Mouse (Mus musculus) hindbrain, embryonic 12.5 days (tissue): ENCODE measurements around the gene Cyp2d22. TPM values are rescaled to one million over a fixed set of nuclear protein-coding genes. Genes with fewer than 3 reads are reported as not detected.
"Not testable (repeated sequence)": the region's sequence is repeated elsewhere in the genome, so short reads cannot be mapped to it uniquely, and the experiment has no call there.

ENCODE experiments used
- ATAC-seq: fragments of 200-750 bp; cut with Nextera tagmentation; 2 replicates; pipeline ENCODE4 v1.8.0; 2017; ENCODE audit warnings: moderate TSS enrichment; ENCODE audit not compliant: low FRiP score
- H3K27ac ChIP-seq: fragments of 300-500 bp; sonication (generic); 2 replicates; pipeline ENCODE4 v1.5.1; 2016; ENCODE audit warnings: mild to moderate bottlenecking
- H3K27me3 ChIP-seq: fragments of 300-500 bp; sonication (generic); 2 replicates; pipeline ENCODE4 v1.6.1; 2016; ENCODE audit warnings: mild to moderate bottlenecking
- H3K36me3 ChIP-seq: fragments of 300-500 bp; sonication (generic); 2 replicates; pipeline ENCODE4 v1.6.1; 2016; ENCODE audit warnings: mild to moderate bottlenecking
- H3K4me1 ChIP-seq: fragments of 300-500 bp; sonication (generic); 2 replicates; pipeline ENCODE4 v1.6.1; 2016
- H3K4me2 ChIP-seq: fragments of 300-500 bp; sonication (generic); replicated peaks from 2 replicates; pipeline ENCODE4 v1.6.1; 2016; ENCODE audit warnings: mild to moderate bottlenecking
- H3K4me3 ChIP-seq: fragments of 300-500 bp; sonication (generic); 2 replicates; pipeline ENCODE4 v1.5.1; 2016; ENCODE audit warnings: mild to moderate bottlenecking
- H3K9ac ChIP-seq: fragments of 300-500 bp; sonication (generic); 2 replicates; pipeline ENCODE4 v1.6.1; 2016; ENCODE audit warnings: mild to moderate bottlenecking, moderate library complexity
- H3K9me3 ChIP-seq: fragments of 300-500 bp; sonication (generic); replicated peaks from 2 replicates; pipeline ENCODE4 v1.6.1; 2016; ENCODE audit warnings: mild to moderate bottlenecking
- WGBS: fragments of 180-500 bp; shearing (Covaris S2); methylation state at CpG from one replicate; pipeline ENCODE4 v1.1.7; 2016; 5-methylcytosine and 5-hydroxymethylcytosine counted together
- polyA plus RNA-seq: library from polyadenylated mRNA; unstranded; fragments of >200 nt; fragmentation: Nextera tagmentation; extraction: Ambion mirVana; gene quantifications from 2 replicates; pipeline ENCODE4 v1.2.1, GENCODE M21; 2016

Gene Cyp2d22
- polyA plus RNA-seq, 1 experiment from 2014 or later = 4.0 TPM

DNA sequence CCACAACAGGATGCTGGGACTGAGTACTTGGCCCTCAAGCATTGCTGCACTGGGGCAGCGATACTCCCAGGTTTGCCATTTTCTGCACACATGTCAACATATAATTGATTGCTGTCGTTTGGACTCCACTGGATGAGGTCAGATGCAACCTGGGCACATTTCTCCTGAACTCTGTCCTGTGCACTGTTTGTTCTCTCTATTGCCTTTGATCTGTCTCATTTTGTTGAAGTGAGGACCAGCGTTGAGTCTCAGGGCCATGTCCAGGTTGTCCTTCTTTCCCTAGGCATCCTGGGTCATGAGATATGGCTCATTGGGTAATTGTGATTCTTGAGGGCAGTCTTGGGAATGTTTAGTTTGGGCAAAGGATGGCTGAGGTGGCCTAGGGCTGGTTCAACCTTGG lies 15.9 kb upstream of the Cyp2d22 start:
- not testable (repeated sequence) for H3K4me2 ChIP-seq, H3K4me1 ChIP-seq, H3K9me3 ChIP-seq, H3K9ac ChIP-seq, H3K27ac ChIP-seq, ATAC-seq, H3K4me3 ChIP-seq, H3K36me3 ChIP-seq, H3K27me3 ChIP-seq
- WGBS = 94% methylated on average over 3 of the region's 3 CpGs

DNA sequence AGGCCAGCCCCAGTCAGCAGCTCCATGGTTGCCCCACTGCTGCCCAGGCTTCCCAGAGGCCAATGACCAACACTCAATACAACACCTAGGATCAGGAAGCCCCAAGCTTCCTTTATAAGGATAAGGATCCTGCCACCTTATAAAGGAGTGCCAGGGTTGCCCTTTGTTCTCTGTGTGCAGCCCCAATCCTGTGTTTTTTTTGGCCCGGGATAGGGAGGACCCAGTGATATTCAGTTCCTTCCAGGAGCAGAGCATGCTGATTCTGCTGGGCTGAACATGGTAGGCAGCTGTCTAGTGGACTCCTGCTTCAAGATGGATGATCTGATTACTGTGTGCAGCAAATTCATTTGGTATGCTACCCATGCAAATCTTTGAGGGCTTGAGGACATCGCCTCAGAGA lies 13.9 kb upstream of the Cyp2d22 start, which contains the start of gene Cyp2d11:
Cyp2d11 (minus strand) TSS at position 101 of the 400 bp plus-strand sequence.
- not testable (repeated sequence) for H3K9ac ChIP-seq
- 87% methylated on average over 2 of the region's 2 CpGs for WGBS

DNA sequence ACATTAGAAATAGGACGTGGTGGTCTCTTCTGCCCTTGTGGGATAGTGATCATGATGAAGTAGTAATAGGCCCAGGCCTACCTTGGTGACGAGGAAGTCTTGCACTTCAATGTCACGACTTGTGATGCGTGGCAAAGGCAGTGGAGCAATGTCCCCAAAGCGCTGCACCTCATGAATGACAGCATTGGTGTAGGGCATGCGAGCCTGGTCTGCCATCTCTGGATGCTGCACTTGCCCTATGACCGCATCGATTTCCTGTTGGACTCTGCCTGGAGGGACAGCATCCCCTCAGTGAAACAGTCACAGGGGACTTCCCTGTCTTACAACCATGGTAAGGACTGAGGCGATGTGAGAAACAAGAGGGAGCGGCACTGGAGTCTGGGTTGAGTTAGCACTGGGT lies 9.9 kb upstream of the Cyp2d22 start:
- not testable (repeated sequence) for H3K9ac ChIP-seq, H3K4me2 ChIP-seq, H3K4me3 ChIP-seq, H3K27me3 ChIP-seq, H3K9me3 ChIP-seq, H3K4me1 ChIP-seq, ATAC-seq, H3K27ac ChIP-seq, H3K36me3 ChIP-seq
- 94% methylated on average over 10 of the region's 10 CpGs for WGBS

More for the DNA sequence above, 13.9 kb upstream of the Cyp2d22 start, which contains the start of gene Cyp2d11:
- not testable (repeated sequence) for H3K9me3 ChIP-seq, H3K36me3 ChIP-seq, ATAC-seq, H3K27ac ChIP-seq, H3K4me3 ChIP-seq, H3K4me1 ChIP-seq, H3K27me3 ChIP-seq, H3K4me2 ChIP-seq

DNA sequence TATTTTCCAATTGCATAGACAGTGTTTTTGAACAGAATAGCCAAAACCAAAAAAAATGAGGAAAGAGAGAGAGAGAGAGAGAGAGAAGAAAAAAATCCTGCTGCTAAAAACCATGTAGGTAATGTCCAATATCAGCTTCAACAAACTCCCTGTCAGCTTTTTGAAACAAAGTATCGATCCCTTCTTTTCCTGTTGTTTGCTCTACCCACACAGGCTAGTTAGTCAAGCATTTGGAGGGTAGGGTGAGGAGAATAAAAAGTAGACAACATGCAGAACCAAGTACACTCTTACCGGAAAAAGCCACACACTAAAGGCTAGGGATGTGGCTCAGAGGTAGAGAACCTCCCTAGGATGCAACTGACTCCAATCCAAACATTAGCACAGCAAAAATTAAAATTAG lies 5.7 kb upstream of the Cyp2d22 start:
- Histone ChIP-seq H3K4me3 (no peak overlapping the region), H3K27me3 (no peaks in the 10 kb centered on the region; the same call in 1 of the 2 replicates), H3K4me2 (no peak overlapping the region), H3K27ac (no peak overlapping the region), H3K4me1 (peaks cover 5% of the 10 kb centered on the region), H3K9ac (no peak overlapping the region), H3K36me3 (no peaks in the 10 kb centered on the region), H3K9me3 (no peaks in the 10 kb centered on the region)
- ATAC-seq = no peak
- WGBS = 97% methylated on average over 2 of the region's 2 CpGs

DNA sequence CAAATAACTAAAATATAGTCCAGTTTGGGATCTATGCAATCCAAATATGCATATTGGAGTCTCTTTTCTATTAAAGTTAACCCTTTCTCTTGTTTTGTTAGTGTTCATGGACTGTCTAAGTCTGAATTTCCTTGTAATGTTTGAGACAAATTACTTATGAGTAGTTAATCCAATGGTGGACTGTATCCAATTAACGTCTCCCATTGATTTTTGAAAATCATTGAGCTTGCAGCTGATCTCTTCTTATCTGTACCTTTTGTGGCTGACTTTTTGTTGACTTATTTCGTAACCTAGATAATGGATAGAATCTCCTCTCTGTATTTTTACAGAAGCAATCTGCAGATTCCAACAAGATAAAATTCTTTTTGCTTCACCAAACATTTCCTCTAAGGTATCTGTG lies 2.4 kb upstream of the Cyp2d22 start:
- no peaks in the 10 kb centered on the region for H3K9me3 ChIP-seq
- H3K36me3 ChIP-seq = no peaks in the 10 kb centered on the region
- no peak for ATAC-seq
- no peak overlapping the region for H3K27ac ChIP-seq
- peaks cover 14% of the 10 kb centered on the region for H3K4me1 ChIP-seq
- H3K27me3 ChIP-seq = no peaks in the 10 kb centered on the region; the same call in 1 of the 2 replicates
- WGBS = 91% methylated on average over 2 of the region's 2 CpGs
- no peak overlapping the region for H3K4me3 ChIP-seq
- H3K9ac ChIP-seq = no peak overlapping the region
- H3K4me2 ChIP-seq = no peak overlapping the region

DNA sequence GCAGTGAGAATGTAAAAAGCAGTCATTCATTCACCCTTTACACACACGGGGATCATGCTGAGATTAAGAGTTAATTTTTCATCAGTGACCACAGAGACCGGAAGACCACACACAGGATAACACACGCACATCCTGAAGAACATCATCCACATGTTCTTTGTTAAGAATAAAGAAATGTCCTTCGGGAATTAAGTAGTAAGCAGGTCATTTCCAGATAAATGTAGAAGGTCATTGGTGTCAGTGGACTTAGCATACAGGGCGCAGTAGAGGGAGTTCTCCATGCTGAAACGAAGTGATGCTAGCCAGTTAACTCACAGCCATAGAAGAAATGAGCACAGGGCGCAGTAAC lies 628 bp upstream of the Cyp2d22 start:
- Histone ChIP-seq H3K4me2 (peak overlapping the region; percentile 58), H3K4me3 (peak overlapping the region; percentile 33), H3K36me3 (no peaks in the 10 kb centered on the region), H3K9ac (peak overlapping the region; percentile 51; the same call in 1 of the 2 replicates), H3K27ac (no peak overlapping the region), H3K4me1 (peaks cover 21% of the 10 kb centered on the region), H3K27me3 (no peaks in the 10 kb centered on the region; the same call in 1 of the 2 replicates), H3K9me3 (no peaks in the 10 kb centered on the region)
- no peak for ATAC-seq
- WGBS = 31% methylated on average over 7 of the region's 7 CpGs

DNA sequence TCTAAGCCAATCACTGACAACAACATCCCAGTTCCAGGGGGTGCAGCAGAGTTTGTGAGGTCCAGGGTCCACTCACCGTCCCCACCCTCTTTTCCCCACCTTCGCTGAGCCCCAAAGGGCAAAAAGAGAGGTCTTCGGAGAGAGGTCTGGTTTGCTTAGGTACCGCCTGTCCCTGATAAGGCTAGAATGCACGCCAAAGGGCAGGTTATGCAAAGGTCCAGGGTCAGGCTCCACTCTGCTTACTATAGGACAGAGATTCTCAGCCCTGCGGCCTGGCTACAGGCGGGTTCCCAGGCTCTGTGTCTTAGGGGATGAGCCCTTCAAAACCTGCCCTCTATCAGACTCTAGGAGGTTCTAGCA lies 569 bp downstream of the Cyp2d22 start:
- WGBS = 16% methylated on average over 7 of the region's 7 CpGs
- H3K36me3 ChIP-seq = no peaks in the 10 kb centered on the region
- ATAC-seq = no peak; the same call in 1 of the 2 replicates
- peak overlapping the region; percentile 64; the same call in 1 of the 2 replicates for H3K27ac ChIP-seq
- peak overlapping the region; percentile 58 for H3K4me2 ChIP-seq
- no peaks in the 10 kb centered on the region; the same call in 1 of the 2 replicates for H3K27me3 ChIP-seq
- peaks cover 21% of the 10 kb centered on the region for H3K4me1 ChIP-seq
- no peaks in the 10 kb centered on the region for H3K9me3 ChIP-seq
- no peak overlapping the region for H3K9ac ChIP-seq
- peak overlapping the region; percentile 33 for H3K4me3 ChIP-seq

DNA sequence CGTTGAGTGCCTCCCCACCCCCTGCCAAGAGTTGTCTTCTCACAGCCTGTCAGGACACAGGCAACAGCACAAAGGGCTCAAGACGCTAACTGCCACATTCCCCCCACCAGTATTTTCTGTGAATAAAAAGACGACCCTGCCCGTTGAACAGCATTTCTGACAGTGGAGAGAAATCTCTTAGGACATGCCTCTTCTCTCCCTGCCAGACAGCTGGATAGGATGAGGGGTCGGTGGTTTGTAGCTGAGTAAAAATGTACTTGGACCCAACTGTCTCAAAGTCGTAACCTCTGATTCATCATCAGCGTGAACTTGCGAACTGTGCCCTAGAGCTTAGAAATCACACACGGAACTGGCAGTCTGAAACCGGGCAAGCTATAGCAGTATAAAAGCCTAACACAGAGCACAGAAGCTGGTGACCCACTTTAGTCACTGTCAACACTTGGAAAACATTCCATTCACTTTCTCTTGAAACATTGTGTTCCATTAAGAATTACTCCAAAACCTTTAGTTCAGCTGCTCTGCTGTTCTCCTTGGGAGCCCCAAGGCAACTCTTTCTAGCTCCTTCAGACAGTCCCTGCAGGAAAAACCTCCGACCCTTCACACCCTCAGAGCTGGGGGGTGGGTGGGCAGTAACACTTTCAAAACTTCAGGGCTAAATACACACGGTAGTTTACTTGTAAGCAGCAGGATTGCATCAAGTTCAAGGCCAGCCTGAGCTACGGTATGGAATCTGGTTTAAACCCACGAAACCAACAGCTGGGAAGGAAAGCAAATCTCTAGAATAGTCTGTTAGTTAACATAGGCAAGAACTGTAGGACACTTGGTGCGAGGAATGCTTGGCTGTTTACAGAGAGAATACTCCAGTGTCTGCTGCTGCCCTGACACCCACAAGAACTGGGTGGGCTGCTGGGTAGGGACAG lies 1.5 kb downstream of the Cyp2d22 start:
- Histone ChIP-seq H3K27ac (no peak overlapping the region), H3K27me3 (no peaks in the 10 kb centered on the region; the same call in 1 of the 2 replicates), H3K4me1 (peaks cover 21% of the 10 kb centered on the region), H3K36me3 (no peaks in the 10 kb centered on the region), H3K4me3 (no peak overlapping the region), H3K4me2 (no peak overlapping the region), H3K9me3 (no peaks in the 10 kb centered on the region), H3K9ac (no peak overlapping the region)
- no peak for ATAC-seq
- 47% methylated on average over 15 of the region's 15 CpGs for WGBS

DNA sequence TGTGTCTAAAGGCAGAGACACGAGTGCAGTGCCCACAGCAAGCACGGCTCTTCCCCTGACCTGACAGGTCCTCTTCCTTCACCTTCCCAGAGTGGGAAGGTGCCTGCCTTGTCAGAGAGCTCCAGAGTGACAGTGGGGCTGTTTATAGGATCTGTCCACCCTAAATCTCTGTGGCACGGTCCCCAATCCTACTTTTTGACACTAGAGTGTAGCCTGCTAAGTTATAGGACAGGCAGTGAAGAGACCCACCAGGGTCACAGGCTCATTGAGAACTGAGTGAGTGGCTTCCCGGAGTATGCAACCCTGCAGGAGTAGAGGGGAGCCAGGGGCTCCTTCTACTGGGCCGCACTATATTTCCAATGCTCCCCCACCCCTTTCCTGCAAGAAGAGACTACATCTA lies 2.4 kb downstream of the Cyp2d22 start:
- Histone ChIP-seq H3K27me3 (no peaks in the 10 kb centered on the region; the same call in 1 of the 2 replicates), H3K4me2 (no peak overlapping the region), H3K36me3 (no peaks in the 10 kb centered on the region), H3K9me3 (no peaks in the 10 kb centered on the region), H3K4me3 (no peak overlapping the region), H3K27ac (no peak overlapping the region), H3K9ac (no peak overlapping the region), H3K4me1 (peaks cover 21% of the 10 kb centered on the region)
- ATAC-seq = no peak
- 73% methylated on average over 5 of the region's 5 CpGs for WGBS

DNA sequence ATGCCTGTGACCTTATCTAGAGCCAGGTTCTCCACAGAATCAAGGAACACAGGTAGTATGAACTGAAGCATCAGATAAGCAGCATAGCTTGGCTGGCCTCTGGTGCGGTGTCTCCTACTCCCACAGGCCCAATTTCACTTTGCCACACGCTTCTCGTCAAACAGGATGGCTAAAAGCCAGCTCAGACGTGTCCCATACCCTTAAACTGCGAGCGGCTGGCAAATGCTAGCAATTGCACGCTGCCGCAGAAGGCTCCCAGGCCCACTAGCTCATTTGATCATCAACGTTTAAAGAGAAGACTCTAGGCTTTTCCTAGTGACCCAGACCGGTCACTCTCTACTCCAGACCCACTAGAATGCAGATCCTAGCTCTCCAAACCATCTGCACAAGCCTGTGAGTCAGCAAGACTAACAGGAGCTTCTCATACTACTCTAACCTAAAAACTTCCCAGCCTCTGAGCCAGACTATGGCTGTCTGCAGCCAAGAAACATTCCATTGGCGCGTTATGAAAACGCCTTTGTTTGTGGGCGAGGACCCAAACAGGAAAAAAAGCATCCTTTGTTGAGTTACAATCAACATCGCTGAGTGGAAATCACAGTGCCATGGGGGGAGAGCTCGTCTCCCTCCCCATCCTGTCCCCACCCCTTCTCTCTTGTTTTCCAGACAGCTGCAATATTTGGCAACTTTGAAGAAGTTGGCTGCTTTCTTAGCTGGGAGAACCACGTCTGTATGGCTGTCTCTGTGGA lies 3.5 kb downstream of the Cyp2d22 start:
- no peak overlapping the region for H3K4me2 ChIP-seq
- no peaks in the 10 kb centered on the region for H3K27me3 ChIP-seq
- H3K27ac ChIP-seq = peak overlapping the region; percentile 8; the same call in 1 of the 2 replicates
- H3K9me3 ChIP-seq = no peaks in the 10 kb centered on the region
- WGBS = 67% methylated on average over 17 of the region's 17 CpGs
- H3K9ac ChIP-seq = no peak overlapping the region
- H3K4me3 ChIP-seq = no peak overlapping the region
- no peaks in the 10 kb centered on the region for H3K36me3 ChIP-seq
- H3K4me1 ChIP-seq = peaks cover 21% of the 10 kb centered on the region
- no peak for ATAC-seq

DNA sequence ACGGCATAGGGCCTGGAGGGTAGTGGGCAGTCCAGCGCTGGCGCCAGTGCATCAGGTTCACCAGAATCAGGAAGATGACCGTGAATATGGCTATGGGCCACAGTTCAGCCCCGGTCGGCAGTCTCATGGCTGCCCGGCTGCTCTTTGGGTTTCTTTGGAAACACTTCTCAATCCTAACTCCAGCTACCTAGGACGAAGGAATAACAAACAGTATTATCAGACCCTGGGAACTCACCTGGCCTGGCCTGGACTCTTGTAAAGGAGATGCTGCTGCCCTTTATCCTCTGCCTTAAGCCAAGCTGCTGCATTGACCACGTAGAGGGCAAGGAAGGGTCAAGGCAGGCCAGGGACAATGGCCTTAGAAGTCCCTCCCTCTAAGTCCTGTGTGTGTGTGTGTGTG lies 4.2 kb downstream of the Cyp2d22 start:
- Histone ChIP-seq H3K4me3 (no peak overlapping the region), H3K4me2 (no peak overlapping the region), H3K4me1 (peaks cover 17% of the 10 kb centered on the region), H3K9me3 (no peaks in the 10 kb centered on the region), H3K27me3 (no peaks in the 10 kb centered on the region), H3K27ac (no peak overlapping the region), H3K9ac (no peak overlapping the region), H3K36me3 (no peaks in the 10 kb centered on the region)
- WGBS = 92% methylated on average over 9 of the region's 9 CpGs
- ATAC-seq = no peak

DNA sequence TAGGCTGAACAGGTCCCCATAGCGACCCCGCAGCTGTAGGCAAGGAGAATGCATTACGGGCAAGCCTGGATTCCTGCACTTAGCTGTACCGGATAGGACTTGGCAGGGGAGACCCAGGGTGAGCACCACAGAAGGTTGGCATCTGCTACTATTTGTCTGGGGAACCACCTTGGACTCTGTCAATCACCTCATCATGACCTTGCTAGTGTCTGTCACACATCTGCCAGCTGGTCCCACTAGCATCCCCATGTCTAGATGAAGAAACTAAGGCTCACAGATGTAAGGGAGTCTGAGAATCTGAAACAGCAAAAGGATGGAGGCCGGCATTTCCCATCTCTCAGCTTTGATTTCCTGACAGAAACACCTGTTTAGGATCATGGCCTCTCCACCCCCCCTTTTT lies 5.6 kb downstream of the Cyp2d22 start:
- no peak overlapping the region for H3K4me2 ChIP-seq
- peaks cover 7% of the 10 kb centered on the region for H3K4me1 ChIP-seq
- H3K4me3 ChIP-seq = no peak overlapping the region
- no peak overlapping the region for H3K27ac ChIP-seq
- no peak overlapping the region for H3K9ac ChIP-seq
- ATAC-seq = no peak
- no peaks in the 10 kb centered on the region for H3K27me3 ChIP-seq
- H3K36me3 ChIP-seq = no peaks in the 10 kb centered on the region
- H3K9me3 ChIP-seq = no peaks in the 10 kb centered on the region
- 64% methylated on average over 5 of the region's 5 CpGs for WGBS
